Mouse (Mus musculus) gastrocnemius, adult 18-20 months (tissue): ENCODE results near the gene Abhd6. TPM values are rescaled to one million over a fixed set of nuclear protein-coding genes. Genes with fewer than 3 reads are reported as not detected.

Source experiments
- DNase-seq: peaks from one replicate; pipeline ENCODE4 v3.0.0; 2021; ENCODE audit warnings: low spot score
- total RNA-seq, 2 experiments: library from RNA; stranded (reverse); gene quantifications; 2 replicates each; pipeline ENCODE4 v1.2.3; 2021

Gene Abhd6
- total RNA-seq, 2 experiments from 2014 or later = 7.6 to 8.6 TPM

DNA sequence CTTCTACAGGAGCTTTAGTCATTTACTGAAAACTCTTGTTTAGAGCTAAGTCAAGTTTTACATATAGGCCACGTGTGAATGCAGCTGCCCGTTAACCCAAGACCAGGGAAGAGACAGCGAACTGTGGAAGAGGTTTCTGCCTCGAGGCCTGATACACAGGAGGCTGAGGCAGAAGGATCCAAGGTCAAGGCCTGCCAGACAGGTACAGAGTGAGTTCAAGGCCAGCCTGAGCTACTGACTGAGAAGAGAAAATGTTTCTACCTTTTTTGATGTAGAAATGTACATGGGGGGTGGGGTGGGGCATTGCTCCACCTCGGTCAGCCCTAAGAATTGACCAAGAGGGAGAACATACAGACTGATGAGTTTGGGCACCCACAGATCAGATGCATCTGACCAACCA, 53.4 kb downstream of the Abhd6 start:
- no peak for DNase-seq

GRCm38 (mm10) chr14:8059938-8060337, 57.2 kb downstream of the Abhd6 start:
- no peak for DNase-seq

- DNase-seq = no peak
Observed at GRCm38 (mm10) chr14:8062076-8062475, 59.4 kb downstream of the Abhd6 start.

DNA sequence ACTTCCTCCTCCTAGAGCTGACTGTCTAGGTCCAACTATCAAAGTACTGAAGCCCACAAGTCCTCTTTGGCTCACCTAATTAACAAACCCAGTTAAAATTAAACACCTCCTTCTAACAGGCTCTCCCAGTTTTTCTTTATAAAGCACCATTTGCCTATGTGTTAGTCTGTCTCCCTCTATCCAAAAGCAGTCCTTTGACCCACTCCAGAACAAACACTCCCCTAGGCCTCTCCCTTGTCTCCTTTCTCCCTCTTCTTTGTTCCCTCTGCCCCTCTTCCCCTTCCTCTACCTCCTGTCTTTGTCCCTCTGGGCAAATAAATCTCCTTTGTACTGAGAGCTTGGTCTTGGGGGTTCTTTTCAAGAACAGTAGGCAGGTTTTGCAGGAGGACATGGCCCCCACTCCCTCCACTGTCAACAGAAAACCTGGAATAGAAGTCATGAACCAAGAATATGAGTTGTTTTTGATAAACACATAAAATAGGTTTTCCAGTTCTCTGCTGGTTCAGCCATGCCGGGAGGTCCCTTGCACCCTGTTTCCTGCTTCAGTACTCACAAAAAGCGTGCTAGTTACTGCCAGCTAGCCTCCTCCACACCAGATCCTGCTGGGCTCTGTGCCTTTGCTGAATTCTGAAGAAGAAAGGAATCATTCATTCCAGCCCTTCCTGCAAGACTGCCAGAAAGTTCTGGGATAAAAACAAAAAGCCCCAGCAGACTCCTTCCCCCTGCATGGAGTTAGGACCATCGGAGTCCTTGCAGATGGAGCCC, 60.0 kb downstream of the Abhd6 start:
- DNase-seq = no peak

- DNase-seq = no peak
Observed at GRCm38 (mm10) chr14:8063835-8064785, 61.4 kb downstream of the Abhd6 start.

GRCm38 (mm10) chr14:8080165-8080679, 77.5 kb downstream of the Abhd6 start, which contains the start of gene Rpp14:
Gene Rpp14 (plus strand): TSS chr14:8080367.
- peak; percentile 95 for DNase-seq

GRCm38 (mm10) chr14:8080718-8081117, 78.0 kb downstream of the Abhd6 start:
- peak; percentile 5 for DNase-seq

- no peak for DNase-seq
Observed at GRCm38 (mm10) chr14:8082949-8083348, 80.2 kb downstream of the Abhd6 start.

DNA sequence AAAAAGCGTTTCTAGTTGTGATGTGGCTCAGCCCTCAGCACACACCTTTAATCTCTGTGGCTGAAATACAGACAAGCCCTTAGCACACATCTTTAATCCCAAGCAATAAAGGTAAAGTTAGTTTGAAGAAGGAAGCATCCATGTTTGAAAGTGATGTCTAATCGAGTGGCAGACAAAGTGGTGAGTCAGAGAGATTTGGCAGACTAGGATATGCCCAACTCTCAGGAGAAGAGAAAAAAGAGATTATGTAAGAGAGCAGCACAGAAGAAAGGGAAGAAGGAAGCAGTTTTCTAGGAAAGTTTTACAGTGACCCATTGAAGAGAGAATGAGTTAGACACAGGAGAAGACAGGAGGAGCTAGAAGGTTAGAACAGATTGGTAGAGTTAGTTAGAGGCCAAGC, 86.3 kb downstream of the Abhd6 start:
- no peak for DNase-seq

DNA sequence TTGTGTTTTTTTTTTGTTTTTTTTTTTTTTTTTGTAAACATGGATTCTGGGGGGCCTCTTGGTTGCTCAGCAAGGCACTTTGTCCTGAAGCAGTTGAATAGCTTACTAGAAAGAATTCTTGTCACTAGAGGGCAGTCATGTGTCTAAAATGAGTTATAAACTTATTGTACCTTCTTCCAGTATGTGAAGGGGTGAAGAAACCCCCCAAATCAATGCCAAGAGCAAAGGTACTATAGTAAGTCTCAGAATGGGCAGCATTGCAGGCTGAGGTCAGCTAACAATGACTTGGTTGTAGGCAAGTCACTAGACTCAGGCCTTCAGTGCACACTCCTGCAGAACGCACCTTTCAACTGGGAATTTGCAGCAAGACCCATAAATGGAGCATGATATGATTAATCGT, 89.9 kb downstream of the Abhd6 start:
- DNase-seq = peak; percentile 20

DNA sequence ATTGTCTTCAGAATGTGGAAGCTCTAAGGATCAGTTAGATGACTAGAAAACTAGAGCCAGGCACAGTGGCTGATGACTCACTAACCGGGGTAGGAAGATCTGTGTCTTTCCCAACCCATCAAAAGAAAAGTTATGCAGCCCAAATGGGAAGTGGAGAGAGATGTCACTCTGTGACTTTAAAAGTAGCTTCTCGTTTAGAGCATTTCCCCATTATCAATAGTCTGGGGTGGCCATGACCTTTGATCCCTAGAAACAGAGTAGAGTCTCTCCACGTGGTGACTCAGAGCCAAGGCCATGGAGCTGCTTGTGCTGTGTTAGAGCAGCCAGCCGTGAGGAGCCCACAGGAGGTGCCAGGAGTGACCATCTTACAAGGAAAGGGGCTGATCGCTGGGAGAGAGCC, 90.7 kb downstream of the Abhd6 start:
- DNase-seq = no peak

- no peak for DNase-seq
Observed at GRCm38 (mm10) chr14:8094931-8095561, 92.3 kb downstream of the Abhd6 start.

DNA sequence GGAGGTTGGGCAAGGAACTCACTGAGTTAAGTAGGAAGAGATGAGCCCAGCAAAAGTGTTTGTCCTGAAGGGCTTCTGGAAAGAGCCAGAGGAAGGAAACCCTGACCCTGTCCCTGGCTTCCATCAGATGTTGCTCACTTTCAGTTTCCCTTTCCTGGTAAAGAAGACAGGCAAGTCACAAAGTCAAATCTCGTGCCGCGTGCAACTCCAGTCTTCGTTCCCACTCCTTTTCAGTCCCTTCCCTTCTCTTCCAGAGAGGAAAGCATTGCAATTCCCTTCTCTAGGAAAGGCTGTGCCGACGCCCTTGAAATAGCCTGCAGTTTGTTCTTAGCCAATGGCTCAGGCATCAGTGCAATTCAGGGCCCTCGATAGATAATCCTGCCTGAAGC, 92.9 kb downstream of the Abhd6 start:
- peak; percentile 37 for DNase-seq

DNA sequence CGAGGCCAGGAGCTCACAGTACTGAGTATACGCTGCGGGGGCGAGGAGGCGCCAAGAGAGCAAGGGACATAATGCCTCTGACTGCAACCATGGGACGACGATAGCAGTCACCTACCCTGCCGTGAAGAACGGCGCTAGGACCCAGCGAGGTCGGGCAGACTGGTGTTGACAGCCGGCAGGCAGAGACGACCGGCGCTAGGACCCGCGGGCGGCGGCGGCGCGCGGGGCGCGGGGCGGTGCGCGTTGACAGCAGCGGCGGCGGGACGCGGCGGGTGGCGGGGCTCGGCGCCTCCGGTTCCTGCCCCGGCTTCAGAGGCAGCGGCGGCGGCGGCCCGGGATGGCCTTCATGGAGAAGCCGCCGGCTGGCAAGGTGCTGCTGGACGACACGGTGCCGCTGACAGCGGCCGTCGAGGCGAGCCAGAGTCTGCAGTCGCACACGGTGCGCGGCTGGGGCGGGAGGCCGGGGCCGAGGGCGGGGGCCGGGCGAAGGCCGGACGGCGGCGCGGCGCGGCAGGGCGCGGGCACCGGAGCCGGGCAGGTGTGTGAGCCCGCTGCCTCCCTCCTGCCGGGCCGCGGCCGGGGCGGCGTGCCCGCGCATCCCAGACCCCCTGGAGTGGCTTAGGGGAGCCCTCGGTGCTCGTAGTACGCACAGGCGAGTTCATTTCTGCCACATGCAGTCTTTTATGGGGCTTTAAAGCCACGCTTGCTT, 95.4 kb downstream of the Abhd6 start, which contains the start of gene Pxk:
Gene Pxk (plus strand): TSS at position 234 of the 709 bp plus-strand sequence.
- DNase-seq = peak; percentile 90

DNA sequence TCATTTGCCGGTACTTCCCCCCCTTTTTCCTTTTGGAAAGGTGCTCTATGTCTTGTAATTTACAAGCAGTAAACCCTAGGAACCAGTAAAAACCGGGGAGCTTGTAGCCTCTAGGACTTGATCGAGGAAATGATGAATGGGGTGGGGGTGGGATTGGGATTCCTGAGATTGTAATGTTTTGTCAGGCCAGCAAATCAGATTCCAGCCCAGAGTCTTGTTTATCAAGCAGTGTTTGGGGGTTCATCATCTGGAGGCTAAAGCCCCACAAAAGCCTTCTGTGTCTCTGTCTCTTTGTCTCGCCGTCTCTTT, 95.9 kb downstream of the Abhd6 start:
- DNase-seq = no peak

- DNase-seq = peak; percentile 30
Observed at GRCm38 (mm10) chr14:8099561-8100021, 96.9 kb downstream of the Abhd6 start.

DNA sequence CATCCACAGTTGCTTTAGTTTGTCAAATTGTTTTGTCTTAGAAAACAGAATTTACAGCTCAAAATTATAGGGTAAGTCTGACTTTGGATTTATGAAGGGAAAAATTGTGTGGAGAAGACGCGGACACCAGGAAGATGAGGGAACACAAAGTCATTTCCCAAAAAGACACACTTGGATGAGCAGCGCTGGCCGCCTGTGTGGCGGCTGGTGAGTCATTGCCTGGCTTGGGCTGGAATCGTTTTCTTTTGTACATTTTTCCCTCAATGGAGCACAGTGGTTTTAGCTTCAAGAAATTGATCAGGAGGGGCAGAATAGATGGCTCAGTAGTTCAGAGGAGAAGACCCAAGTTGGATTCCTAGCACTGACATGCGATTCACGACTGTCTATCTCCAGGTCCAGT, 99.2 kb downstream of the Abhd6 start:
- DNase-seq = peak; percentile 15

DNA sequence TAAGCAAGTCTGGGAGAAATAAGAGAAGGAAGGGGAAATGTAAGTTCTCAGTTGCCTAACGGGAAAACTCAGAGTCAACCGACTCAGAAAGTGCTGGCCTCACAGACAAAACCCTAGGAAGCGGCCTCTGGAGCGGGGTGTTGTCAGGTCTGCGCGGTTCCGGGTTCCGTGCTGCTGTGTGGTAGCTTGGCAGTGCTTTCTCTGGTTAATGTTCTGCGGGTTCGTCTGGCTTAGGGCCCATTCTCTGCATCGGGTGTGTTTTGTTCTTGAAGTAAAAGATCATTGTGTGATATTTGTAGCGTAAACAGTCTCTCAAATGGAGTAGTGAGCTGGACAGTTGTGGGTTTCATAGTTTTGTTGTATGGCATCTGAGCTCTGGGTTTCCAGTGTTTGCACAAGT, 100.0 kb downstream of the Abhd6 start:
- DNase-seq = no peak
